Mouse (Mus musculus) forebrain, embryonic 12.5 days (tissue): ENCODE measurements around the gene Ndrg4. TPM values are rescaled to one million over a fixed set of nuclear protein-coding genes. Genes with fewer than 3 reads are reported as not detected.
"Not testable (repeated sequence)": the region's sequence is repeated elsewhere in the genome, so short reads cannot be mapped to it uniquely, and the experiment has no call there.

Experiments used
- ATAC-seq: fragments of 200-750 bp; cut with Nextera tagmentation; 2 replicates; pipeline ENCODE4 v1.8.0; 2017; ENCODE audit warnings: moderate TSS enrichment; ENCODE audit not compliant: low FRiP score
- H3K27ac ChIP-seq: fragments of 300-500 bp; sonication (generic); 2 replicates; pipeline ENCODE4 v1.5.1; 2016; ENCODE audit warnings: mild to moderate bottlenecking
- H3K27me3 ChIP-seq: fragments of 300-500 bp; sonication (generic); 2 replicates; pipeline ENCODE4 v1.6.1; 2016; ENCODE audit warnings: mild to moderate bottlenecking
- H3K36me3 ChIP-seq: fragments of 300-500 bp; sonication (generic); replicated peaks from 2 replicates; pipeline ENCODE4 v1.6.1; 2016; ENCODE audit warnings: mild to moderate bottlenecking
- H3K4me1 ChIP-seq: fragments of 300-500 bp; sonication (generic); 2 replicates; pipeline ENCODE4 v1.6.1; 2016
- H3K4me2 ChIP-seq: fragments of 300-500 bp; sonication (generic); 2 replicates; pipeline ENCODE4 v1.6.1; 2016; ENCODE audit warnings: mild to moderate bottlenecking, moderate library complexity
- H3K4me3 ChIP-seq: fragments of 300-500 bp; sonication (generic); replicated peaks from 2 replicates; pipeline ENCODE4 v1.5.1; 2016; ENCODE audit warnings: mild to moderate bottlenecking
- H3K9ac ChIP-seq: fragments of 300-500 bp; sonication (generic); 2 replicates; pipeline ENCODE4 v1.6.1; 2016; ENCODE audit warnings: mild to moderate bottlenecking
- H3K9me3 ChIP-seq: fragments of 300-500 bp; sonication (generic); 2 replicates; pipeline ENCODE4 v1.6.1; 2016
- WGBS: fragments of 180-500 bp; shearing (Covaris S2); methylation state at CpG from one replicate; pipeline ENCODE4 v1.1.7; 2016; 5-methylcytosine and 5-hydroxymethylcytosine counted together
- polyA plus RNA-seq: library from polyadenylated mRNA; unstranded; fragments of >200 nt; fragmentation: Nextera tagmentation; extraction: Ambion mirVana; gene quantifications from 2 replicates; pipeline ENCODE4 v1.2.1, GENCODE M21; 2016

Ndrg4 gene
- polyA plus RNA-seq, 1 experiment from 2014 or later: 61.1 TPM

DNA sequence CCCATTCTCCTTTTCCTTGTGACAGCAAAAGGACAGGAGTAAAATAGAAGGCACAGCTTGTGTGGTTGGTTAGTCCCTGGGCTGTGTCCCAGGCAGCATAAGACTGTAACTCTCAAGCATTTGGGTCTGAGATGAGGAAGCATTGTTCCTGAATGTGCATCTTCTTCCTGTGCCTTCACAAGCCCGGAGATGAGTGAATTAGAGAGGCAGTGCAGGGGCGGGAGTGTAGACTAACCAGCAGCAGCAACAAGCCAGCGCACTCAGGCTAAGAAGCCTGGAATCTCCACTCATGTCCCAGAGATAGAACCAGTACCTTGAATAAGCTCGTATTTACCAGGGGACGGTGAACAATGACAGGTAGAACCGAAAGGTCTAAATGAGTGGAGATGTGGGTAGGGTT, 15.2 kb upstream of the Ndrg4 start:
- Histone ChIP-seq H3K9me3 (no peaks in the 10 kb centered on the region), H3K4me1 (no peaks in the 10 kb centered on the region; the same call in 1 of the 2 replicates), H3K27ac (no peak overlapping the region), H3K27me3 (no peaks in the 10 kb centered on the region), H3K36me3 (no peaks in the 10 kb centered on the region), H3K9ac (no peak overlapping the region), H3K4me3 (no peak overlapping the region), H3K4me2 (no peak overlapping the region)
- WGBS: 91% methylated on average over 6 of the region's 6 CpGs
- ATAC-seq: no peak

DNA sequence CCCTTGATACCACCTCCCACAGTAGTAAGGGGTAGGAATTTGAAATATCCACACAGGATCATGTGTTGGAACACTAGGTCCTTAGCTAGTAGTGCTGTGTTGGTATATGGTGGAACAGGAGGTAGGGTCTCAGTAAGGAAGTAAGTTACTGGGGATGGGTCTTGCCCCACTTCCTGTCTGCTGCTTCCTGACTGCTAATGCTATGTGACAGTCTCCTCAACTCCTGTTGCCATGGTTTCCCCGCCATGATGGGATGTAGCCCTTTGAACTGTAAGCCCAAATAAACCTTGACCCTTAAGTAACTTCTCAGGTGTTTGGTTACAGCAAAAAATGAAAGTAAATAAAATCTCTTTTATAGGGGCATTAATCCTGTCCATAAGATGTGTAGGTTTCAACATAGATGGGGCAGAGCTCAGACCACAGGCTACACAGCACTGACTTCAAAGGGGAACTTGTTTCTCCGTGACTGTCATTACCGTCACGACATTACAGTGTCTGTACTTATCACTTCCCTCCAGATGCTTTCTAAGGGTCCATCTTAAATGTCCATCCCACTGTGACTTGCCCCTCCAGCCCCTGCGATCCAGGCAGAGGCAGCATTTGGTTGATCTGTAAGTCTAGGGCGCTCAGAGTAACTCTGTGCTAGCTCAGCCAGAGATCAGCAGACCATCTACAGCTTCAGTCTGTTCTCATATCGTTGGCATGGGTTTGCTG, 13.7 kb upstream of the Ndrg4 start:
- Histone ChIP-seq H3K27me3 (no peaks in the 10 kb centered on the region), H3K36me3 (no peaks in the 10 kb centered on the region), H3K4me3 (no peak overlapping the region), H3K9me3 (no peaks in the 10 kb centered on the region), H3K9ac (no peak overlapping the region), H3K4me1 (no peaks in the 10 kb centered on the region), H3K27ac (no peak overlapping the region), H3K4me2 (no peak overlapping the region)
- WGBS: 82% methylated on average over 7 of the region's 7 CpGs
- ATAC-seq: no peak

DNA sequence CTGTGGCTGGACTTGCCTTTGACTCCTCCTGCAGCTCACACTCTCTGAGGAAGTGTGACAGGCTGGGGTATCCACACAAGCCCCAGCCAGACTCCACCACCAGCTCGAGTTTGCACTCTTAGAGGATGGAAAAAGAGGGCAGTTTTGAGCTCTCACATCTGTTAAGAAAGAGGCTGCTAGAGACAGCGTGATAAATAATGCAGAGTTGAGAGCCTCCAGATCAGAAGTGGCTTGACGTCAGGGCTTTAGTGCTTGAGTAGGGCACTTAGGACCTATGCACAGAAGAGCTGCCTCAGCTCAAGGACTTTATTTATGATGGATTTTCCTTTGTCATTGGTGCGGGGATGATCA, 13.2 kb upstream of the Ndrg4 start:
- H3K9me3 ChIP-seq: no peaks in the 10 kb centered on the region
- WGBS: 74% methylated on average over 4 of the region's 4 CpGs
- H3K4me1 ChIP-seq: peaks cover 4% of the 10 kb centered on the region
- H3K4me2 ChIP-seq: no peak overlapping the region
- ATAC-seq: no peak
- H3K27ac ChIP-seq: no peak overlapping the region
- no peaks in the 10 kb centered on the region for H3K36me3 ChIP-seq
- no peaks in the 10 kb centered on the region for H3K27me3 ChIP-seq
- H3K4me3 ChIP-seq: no peak overlapping the region
- no peak overlapping the region for H3K9ac ChIP-seq

DNA sequence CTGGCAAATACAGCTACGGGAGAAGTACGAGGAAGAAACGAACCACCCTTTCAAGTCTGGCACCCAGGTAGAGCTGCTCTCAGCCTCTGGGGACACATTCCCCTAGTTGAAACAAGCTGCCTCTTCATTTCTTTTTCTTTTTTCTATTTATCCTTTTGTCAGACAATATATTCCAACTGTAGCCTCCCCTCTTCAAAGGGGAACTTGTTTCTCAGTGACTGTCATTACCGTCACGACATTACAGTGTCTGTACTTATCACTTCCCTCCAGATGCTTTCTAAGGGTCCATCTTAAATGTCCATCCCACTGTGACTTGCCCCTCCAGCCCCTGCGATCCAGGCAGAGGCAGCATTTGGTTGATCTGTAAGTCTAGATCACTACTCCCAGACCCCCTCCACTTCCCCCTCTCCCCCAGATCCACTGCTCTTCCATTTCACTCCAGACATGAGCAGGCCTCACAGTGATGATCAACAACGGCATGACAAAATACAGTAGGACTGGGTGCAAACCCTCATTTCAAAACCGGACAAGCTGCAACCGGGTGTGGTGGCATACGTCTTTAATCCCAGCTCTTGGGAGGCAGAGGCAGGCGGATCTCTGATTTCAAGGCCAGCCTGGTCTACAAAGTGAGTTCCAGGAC, 10.8 kb upstream of the Ndrg4 start:
- not testable (repeated sequence) for H3K9me3 ChIP-seq, H3K9ac ChIP-seq, H3K4me3 ChIP-seq, H3K27me3 ChIP-seq, ATAC-seq, H3K4me2 ChIP-seq, H3K4me1 ChIP-seq, H3K36me3 ChIP-seq, H3K27ac ChIP-seq
- 94% methylated on average over 11 of the region's 11 CpGs for WGBS

DNA sequence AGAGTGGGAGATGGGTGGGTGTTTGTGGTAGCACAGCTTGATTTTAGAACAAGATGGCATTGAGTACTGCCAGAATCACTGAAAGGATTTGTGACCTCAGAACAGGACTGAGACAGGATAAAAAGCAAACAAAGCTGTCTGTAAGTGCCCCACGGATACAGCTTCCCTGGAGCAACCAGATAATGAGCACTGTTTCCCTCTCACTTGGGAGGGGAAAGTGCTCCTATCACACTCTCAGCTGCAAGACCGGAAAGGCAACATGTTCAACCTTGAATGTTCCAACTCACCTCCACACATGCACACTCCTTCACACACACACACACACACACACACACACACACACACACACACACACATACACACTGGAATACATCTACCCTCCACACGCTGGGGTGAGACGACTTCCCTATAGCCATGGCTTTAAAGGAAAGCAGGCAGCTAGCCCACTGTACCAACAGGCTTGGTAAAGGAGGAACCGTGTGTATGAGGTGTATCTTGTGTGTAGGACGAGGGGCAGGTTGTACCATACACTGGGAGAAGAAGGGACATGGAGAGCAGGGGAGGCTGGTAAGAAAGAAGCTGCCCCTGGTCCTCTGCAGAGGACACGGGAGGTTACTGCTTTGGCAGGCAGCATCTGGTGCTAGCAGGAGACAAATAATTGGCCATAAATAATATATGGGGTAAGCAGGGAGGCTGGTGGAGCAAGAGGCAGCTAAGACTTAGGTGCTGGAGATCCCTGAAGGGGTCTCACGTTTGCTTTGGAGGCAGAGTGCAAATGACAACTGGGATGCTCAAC, 8.4 kb upstream of the Ndrg4 start:
- Histone ChIP-seq H3K4me2 (no peak overlapping the region), H3K4me1 (peaks cover 7% of the 10 kb centered on the region), H3K4me3 (no peak overlapping the region), H3K27ac (0 out of 2 replicates have a peak overlapping the region, but pooled peaks have one; percentile 31), H3K27me3 (peaks cover 9% of the 10 kb centered on the region; the same call in 1 of the 2 replicates), H3K36me3 (no peaks in the 10 kb centered on the region), H3K9me3 (no peaks in the 10 kb centered on the region), H3K9ac (no peak overlapping the region)
- no peak for ATAC-seq
- 55% methylated on average over 8 of the region's 8 CpGs for WGBS

DNA sequence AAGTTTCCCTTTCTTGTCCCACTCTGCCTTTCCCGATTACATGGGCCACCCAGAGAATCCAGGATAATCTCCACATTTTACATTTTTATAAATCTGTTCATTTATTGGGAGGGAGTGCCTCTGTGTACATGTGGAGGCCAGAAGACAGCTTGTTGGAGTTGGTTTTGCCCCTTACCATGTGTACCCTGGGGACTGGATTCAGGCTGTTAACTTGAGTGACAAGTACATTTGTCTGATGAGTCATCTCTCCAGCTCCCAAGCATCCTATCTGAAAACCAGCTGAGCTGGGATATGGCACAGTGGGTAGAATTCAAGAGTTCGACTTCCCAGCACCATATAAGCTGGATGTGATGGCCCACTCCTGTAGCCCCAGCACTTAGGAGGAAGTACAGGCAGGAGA, 6.8 kb upstream of the Ndrg4 start:
- WGBS: 90% methylated on average over 2 of the region's 2 CpGs
- Histone ChIP-seq H3K27ac (no peak overlapping the region), H3K27me3 (peaks cover 19% of the 10 kb centered on the region; the same call in 1 of the 2 replicates), H3K9me3 (no peaks in the 10 kb centered on the region), H3K4me3 (no peak overlapping the region), H3K4me2 (no peak overlapping the region), H3K36me3 (no peaks in the 10 kb centered on the region), H3K9ac (no peak overlapping the region), H3K4me1 (peaks cover 12% of the 10 kb centered on the region)
- ATAC-seq: no peak

DNA sequence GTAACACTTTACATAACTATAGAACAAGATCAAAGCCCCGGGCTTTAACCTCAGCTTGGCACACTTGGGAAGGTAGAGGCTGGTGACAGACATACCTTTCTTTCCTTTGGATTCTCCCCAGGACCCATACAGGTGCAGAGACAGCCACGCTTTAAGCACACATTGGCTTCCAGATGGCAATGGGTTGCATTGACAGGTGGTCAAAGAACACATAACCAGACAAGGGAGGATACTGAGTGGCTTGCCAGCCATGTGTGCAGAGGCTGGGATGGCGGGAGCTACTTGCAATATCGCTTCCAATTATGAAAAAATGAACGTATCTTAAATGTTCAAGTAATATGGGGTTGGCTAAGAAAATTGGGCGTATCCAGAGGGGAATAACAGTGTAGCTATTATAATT, 4.9 kb upstream of the Ndrg4 start:
- H3K27ac ChIP-seq: no peak overlapping the region
- ATAC-seq: no peak
- no peaks in the 10 kb centered on the region for H3K36me3 ChIP-seq
- no peak overlapping the region for H3K4me3 ChIP-seq
- H3K4me2 ChIP-seq: no peak overlapping the region
- H3K4me1 ChIP-seq: peaks cover 13% of the 10 kb centered on the region
- peaks cover 37% of the 10 kb centered on the region for H3K27me3 ChIP-seq
- no peaks in the 10 kb centered on the region for H3K9me3 ChIP-seq
- 85% methylated on average over 6 of the region's 6 CpGs for WGBS
- no peak overlapping the region for H3K9ac ChIP-seq

DNA sequence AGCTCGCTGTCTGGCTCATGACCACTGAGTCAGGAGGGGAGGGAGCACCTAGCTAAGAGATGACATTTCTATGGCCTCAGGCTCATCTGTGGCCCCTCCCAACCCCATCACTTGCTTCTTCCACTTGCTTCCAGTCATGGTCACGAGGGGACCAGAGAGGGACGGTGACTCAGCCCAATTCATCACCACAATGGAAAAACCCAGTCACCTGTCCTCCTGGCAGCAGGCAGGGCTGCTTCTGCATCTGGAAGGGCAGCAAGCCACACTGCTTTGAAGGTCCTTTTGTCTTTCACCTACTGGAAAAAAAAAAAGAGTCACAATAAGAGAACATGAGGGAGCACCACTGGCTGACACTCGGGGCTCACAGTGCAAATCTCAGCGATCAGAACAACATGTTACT, 4.0 kb upstream of the Ndrg4 start:
- Histone ChIP-seq H3K4me2 (no peak overlapping the region), H3K27me3 (peaks cover 47% of the 10 kb centered on the region), H3K9ac (no peak overlapping the region), H3K4me1 (peaks cover 18% of the 10 kb centered on the region), H3K9me3 (no peaks in the 10 kb centered on the region), H3K27ac (no peak overlapping the region), H3K4me3 (no peak overlapping the region), H3K36me3 (no peaks in the 10 kb centered on the region)
- ATAC-seq: no peak
- 76% methylated on average over 5 of the region's 5 CpGs for WGBS

DNA sequence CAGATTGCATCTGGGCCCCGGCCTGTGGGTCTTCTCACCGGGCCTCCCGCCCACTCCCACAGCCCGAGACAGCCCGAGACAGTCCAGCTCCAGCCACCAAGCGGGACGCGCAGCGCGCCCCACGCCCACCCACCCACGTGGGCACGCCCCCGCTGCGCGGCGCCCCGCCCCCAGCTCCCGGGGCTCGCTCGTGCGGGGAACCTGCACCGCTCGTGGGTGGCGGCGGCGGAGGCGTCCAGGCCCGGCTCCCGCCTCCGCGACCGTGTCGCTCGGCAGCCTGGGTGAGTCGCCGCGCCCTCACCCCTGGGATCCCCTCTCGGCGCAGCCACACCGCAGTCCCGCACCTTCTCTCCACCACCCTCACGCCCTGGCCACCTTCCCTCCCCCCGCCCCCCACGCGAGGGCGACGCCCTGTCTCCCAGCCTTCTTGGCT, 827 bp downstream of the Ndrg4 start:
- peaks cover 85% of the 10 kb centered on the region for H3K27me3 ChIP-seq
- no peak overlapping the region for H3K27ac ChIP-seq
- H3K4me1 ChIP-seq: peaks cover 21% of the 10 kb centered on the region
- WGBS: under 1% methylated on average over 43 of the region's 48 CpGs
- H3K9me3 ChIP-seq: no peaks in the 10 kb centered on the region
- ATAC-seq: peak; percentile 52
- peak overlapping the region; percentile 68 for H3K9ac ChIP-seq
- H3K36me3 ChIP-seq: no peaks in the 10 kb centered on the region
- H3K4me2 ChIP-seq: peak overlapping the region; percentile 94
- peak overlapping the region; percentile 60 for H3K4me3 ChIP-seq

DNA sequence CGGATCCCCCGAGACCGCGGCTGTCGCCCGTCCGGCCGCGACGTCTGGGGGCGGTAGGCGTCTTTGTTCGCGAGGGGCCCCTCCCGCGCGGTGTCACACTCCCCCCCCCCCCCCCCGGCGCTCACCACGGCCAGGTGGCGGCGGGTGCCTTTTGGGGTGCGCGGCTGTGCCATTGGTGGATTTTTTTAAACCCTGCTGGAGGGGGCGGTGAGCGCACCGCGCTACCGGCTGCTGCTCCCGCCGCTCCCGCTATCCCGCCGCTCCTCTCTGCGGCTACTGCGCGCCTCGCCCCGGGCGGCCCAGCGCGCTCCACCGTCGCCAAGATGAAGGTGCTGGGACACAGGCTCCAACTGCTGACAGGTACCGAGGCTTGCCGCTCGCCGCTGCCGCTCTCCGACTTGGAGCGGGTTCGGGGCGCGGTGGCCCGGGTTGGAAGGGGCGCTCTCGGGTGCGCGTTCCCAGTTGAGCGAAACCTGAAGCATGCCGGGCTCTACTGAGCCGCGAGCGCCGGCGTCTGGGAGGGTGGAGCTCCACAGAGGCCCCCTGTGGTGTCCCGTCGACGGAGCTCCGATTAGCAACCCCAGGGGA, 1.3 kb downstream of the Ndrg4 start:
- H3K4me3 ChIP-seq: peak overlapping the region; percentile 60
- peaks cover 21% of the 10 kb centered on the region for H3K4me1 ChIP-seq
- H3K27me3 ChIP-seq: peaks cover 82% of the 10 kb centered on the region
- peak overlapping the region; percentile 68 for H3K9ac ChIP-seq
- peak; percentile 76 for ATAC-seq
- under 1% methylated on average over 62 of the region's 70 CpGs for WGBS
- H3K9me3 ChIP-seq: no peaks in the 10 kb centered on the region
- peak overlapping the region; percentile 94 for H3K4me2 ChIP-seq
- H3K36me3 ChIP-seq: no peaks in the 10 kb centered on the region
- H3K27ac ChIP-seq: no peak overlapping the region

DNA sequence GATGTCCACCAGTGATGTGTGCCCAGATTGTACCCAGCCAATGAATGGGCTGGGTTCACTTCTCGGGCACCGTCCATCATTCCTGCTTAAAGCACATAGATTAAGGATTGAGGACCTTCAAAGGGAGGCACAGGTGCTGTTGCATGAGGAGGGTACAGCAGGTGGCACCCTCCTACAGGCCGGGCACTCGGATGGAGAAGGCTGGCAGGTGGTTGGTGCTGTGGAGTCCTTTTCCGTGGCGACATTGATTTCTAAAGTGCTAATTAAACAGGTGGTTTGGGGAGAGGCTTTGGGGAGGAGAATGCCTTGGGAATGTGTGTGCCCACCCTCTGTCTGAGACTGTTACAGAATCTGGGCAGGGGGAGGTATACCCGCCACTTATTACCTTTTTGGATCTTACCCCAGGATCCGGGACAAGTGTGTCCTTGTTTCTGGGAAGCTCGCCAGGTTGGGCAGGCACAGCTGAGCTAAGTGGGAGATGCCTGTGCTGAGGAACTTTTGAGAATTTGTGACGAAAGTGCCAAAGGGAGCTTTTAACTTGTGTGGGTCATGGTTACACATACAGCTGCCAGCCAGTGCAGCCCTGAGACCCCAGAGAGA, 11.4 kb downstream of the Ndrg4 start:
- no peak overlapping the region for H3K27ac ChIP-seq

More for the DNA sequence above, 11.4 kb downstream of the Ndrg4 start:
- H3K4me3 ChIP-seq: no peak overlapping the region
- no peak overlapping the region for H3K9ac ChIP-seq
- no peak overlapping the region for H3K4me2 ChIP-seq
- ATAC-seq: no peak
- H3K27me3 ChIP-seq: peaks cover 19% of the 10 kb centered on the region
- no peaks in the 10 kb centered on the region for H3K4me1 ChIP-seq
- WGBS: 73% methylated on average over 10 of the region's 10 CpGs
- H3K36me3 ChIP-seq: no peaks in the 10 kb centered on the region
- no peaks in the 10 kb centered on the region for H3K9me3 ChIP-seq
